Mouse (Mus musculus) testis, postnatal 14 days (tissue): ENCODE measurements at regions not wholly inside any gene's neighbourhood (a gene's known extent, or its start where the extent isn't known, plus 50 kb on each side); places are given as distances from the start of the nearest gene placed in this dataset.

Experiments used
- DNase-seq: peaks from one replicate; pipeline ENCODE4 v3.0.0; 2021; ENCODE audit warnings: low spot score

- DNase-seq = peak; percentile 37
These were observed 56.1 kb downstream of the Gm4791 start for GRCm38 (mm10) chr9:47054595-47054994.

GRCm38 (mm10) chr9:47055558-47055957 is 57.0 kb downstream of the Gm4791 start:
- DNase-seq = no peak

- no peak for DNase-seq
These were observed 60.9 kb downstream of the Gm4791 start for GRCm38 (mm10) chr9:47059339-47060005.

DNA sequence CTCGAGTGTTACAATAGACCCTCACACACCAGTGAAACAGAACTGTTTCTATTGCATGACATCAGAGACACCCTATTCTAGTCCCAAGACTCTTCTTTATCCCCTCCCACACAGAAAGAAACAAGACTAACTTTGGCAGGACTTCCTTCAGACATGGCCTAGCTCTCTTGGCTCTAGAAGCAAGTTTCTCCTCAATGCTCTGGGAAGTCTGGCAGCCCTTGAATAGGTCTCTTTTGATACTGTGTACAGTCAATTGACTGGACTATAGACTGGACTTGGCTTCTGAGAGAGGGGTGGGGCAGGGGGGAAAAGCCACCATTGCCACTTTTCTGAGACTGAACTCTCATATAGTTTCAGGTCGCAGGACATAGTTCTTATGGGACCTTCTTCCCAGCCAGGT is 62.2 kb downstream of the Gm4791 start:
- no peak for DNase-seq

DNA sequence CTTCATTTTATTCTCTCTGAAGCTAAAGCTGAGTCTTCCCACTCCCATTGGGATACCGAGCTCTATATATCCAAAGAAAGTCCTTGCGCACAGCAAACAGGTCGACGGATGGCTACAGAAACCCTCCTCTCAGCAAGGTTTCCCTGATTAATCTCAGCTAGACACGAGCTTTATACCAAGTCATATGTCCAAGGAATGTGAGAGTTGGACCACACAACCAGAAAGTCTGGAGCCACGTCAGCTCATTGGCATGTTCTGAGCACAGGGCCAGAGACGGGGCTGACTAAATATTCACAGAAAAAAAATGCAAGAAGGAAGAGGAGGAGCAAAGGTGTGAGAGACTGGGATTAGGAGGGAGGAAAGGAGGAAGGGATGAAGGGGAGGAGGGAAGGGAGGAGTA is 64.0 kb downstream of the Gm4791 start:
- no peak for DNase-seq

DNA sequence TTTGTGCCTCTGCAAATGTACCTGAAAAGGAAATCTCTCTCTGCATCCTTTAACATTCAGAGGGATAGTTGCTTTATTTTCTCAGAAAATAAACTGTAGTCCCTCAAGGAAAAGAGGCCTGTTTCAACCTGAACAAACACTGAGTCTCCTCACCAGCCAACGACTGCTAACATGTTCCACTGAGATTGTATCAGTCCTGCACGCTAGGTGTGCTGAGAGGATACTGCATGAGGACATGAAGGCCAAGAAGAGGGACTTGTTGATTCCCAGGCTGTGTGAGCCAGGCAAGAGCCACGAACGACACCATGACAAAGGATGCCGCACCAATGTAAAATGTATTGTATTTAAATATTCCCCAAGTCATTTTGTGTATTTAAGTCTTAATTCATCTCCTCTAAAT is 65.2 kb downstream of the Gm4791 start:
- no peak for DNase-seq

- DNase-seq = no peak
These were observed 66.0 kb downstream of the Gm4791 start for GRCm38 (mm10) chr9:47064463-47065032.

GRCm38 (mm10) chr9:47069436-47069835 is 70.9 kb downstream of the Gm4791 start:
- no peak for DNase-seq

GRCm38 (mm10) chr9:47070958-47071357 is 72.4 kb downstream of the Gm4791 start:
- DNase-seq = no peak

DNA sequence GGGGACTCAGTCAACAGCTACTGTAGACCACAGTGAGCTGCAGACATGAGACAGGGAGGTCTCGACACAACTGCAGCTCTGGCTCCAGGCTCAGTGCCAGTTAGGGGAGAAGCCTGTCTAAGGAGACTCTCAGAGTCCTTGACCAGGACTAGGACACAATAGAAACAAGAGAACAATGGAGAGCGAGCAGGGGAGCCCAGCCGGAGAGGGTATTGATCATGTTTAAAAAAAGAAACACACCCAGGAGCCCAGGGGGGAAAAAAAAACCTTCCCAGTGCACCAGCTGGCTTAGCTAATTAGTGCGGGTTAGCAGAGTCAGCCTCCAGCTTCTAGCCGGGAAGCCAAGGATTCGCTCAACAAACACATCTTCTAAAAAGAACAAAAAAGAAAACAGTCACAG is 78.4 kb downstream of the Gm4791 start:
- DNase-seq = peak; percentile 10

GRCm38 (mm10) chr9:47077416-47077815 is 78.9 kb downstream of the Gm4791 start:
- DNase-seq = no peak

- DNase-seq = no peak
These were observed 79.4 kb downstream of the Gm4791 start for GRCm38 (mm10) chr9:47077945-47078344.

DNA sequence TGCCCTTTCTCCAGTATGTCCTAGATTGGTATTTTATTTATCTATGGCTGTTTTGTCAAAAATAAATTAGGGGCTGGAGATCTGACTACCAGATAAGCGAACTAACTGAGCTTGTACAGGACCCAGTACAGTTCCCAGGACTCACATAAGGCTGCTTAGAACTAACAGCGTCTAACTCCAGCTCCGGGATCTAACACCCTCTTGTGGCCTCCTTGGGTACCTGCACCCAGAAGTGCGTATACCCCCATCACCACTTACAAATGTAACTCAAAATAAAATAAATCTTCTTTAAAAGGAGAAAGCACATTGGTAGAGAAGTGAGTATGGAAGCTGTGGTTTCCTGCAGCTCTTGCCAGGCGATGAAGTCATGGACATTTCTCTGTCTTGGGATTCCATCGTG is 82.9 kb downstream of the Gm4791 start:
- no peak for DNase-seq

- DNase-seq = no peak
These were observed 93.3 kb downstream of the Gm4791 start for GRCm38 (mm10) chr9:47091796-47092195.

DNA sequence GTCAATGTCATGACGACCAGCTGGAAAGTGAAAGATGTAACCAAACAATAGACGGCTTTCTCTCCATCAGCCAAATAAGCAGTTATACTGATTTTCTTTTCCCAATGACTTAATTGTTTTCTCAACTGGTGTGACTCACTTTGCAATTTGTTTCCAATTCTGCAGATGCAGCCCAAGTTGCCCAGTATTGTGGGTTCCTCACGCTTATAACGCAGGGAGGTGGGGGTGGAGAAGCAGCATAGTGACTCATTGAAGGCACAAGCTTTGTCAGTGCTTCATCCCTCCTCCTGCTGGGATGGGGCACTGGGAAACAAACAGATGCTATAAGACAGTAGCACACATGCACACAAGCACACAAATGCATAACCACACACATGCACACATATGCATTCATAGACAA is 97.1 kb downstream of the Gm4791 start:
- no peak for DNase-seq

DNA sequence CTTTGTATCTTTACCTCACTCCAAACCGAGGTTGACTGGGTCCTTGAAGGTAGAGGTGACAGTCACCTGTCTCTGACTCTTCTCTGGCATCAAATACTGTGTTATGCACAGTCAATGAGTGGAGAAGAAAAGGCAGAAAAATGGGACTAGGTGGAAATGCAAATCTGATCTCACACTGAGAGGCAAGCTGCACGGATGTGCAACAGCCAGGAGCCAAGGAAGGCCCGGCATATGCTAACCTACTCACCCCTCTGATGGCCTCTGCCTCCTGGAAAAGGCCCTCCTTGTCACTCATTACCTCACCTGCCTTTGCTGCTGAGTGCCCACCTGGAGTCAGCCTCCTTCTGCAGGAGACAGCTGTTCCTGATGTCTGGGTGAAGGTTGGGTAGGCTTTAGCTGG is 104.8 kb downstream of the Gm4791 start:
- no peak for DNase-seq

- DNase-seq = no peak
These were observed 105.4 kb downstream of the Gm4791 start for GRCm38 (mm10) chr9:47103966-47104365.

DNA sequence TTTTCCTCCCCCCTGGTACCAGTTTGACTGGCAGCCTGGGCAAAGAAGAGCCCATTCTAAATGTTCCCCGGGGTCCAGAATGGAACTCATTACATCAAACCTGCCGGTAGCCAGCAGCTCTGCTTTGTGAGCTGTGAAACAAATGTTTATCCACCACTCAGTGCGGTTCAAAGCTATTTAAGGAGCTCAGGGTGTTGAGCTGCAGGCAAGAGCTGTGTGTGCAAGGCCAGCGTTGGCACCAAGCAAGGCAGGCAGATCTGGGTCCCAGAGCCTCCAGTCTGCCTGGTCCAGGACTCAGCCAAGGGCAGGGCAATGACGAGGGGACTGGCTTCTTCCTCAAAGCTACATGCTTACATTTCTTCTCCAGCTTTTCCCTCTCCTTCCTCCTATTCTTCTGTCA is 109.6 kb downstream of the Gm4791 start:
- no peak for DNase-seq

- DNase-seq = no peak
These were observed 120.7 kb downstream of the Gm4791 start for GRCm38 (mm10) chr9:47119253-47119652.

GRCm38 (mm10) chr9:47123113-47123512 is 124.6 kb downstream of the Gm4791 start:
- DNase-seq = no peak

DNA sequence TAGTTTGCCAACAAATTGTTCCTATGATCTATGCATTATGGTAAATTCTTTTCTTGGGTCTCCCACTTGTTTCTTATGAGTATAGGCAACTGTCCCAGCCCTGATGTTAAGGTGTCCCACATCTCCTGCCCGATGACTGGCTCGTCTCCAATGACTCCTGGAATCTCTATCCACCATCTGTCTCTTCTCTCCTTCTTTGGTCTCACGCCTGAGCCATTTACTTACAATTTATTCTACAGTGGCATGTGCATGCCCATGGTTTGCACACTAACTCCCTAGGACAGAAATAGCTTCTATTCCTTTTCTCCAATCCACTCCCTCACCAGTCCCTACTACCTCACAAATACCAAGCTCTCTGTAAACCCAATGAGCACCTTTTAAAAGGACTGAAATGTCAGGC is 127.0 kb downstream of the Gm4791 start:
- no peak for DNase-seq

DNA sequence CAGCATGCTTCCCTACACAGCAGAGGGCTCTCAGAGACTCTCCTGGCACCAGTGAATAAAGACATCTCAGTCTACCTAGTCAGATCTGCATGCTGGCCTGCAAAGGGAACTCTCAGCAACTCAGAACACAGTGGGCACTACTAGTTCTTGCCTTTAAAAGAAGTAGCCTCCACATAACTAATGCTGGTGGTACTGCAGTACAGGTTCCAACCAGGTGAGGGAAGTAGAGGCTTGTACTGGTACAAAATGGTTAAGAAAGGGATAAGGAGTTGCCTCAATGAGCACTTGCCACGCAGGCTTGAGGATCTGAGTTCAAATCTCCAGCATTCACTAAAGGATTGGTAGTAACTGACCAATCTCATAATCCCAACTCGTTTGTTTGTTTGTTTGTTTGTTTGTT is 127.7 kb downstream of the Gm4791 start:
- no peak for DNase-seq

- no peak for DNase-seq
These were observed 129.3 kb downstream of the Gm4791 start for GRCm38 (mm10) chr9:47127756-47128424.

DNA sequence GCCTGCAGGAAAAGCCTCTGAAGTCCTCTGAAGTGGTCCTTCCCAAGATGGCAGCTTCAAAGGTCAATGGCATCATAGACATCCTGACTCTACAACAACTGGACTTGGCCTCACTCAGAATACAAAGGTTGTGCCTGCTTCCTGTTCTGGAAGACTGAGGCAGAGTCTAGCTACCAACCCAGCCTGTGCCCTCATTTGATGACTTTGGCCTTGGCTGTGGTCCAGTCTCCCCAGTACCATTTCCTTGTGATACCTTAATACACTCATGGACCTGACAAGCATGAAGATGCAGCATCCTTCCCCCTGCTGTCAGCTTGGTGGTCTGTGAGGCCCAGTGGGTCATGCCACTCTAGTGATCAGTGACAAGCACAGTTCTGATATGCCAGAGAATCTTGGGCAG is 130.6 kb downstream of the Gm4791 start:
- no peak for DNase-seq
